Mouse (Mus musculus) forebrain, postnatal 0 days (tissue): ENCODE data around the gene Asns. TPM values are rescaled to one million over a fixed set of nuclear protein-coding genes. Genes with fewer than 3 reads are reported as not detected.

Experiments used
- ATAC-seq: fragments of 200-750 bp; cut with Nextera tagmentation; 2 replicates; pipeline ENCODE4 v1.8.0; 2017; ENCODE audit warnings: mild to moderate bottlenecking, moderate library complexity
- DNase-seq: peaks from one replicate; pipeline ENCODE4 v3.0.0-alpha.2; 2015
- H3K27ac ChIP-seq: fragments of 300-500 bp; sonication (generic); 2 replicates; pipeline ENCODE4 v1.5.1; 2014; ENCODE audit warnings: low read depth, mild to moderate bottlenecking, antibody characterized with exemption, low read length, moderate library complexity, mixed read lengths
- H3K27me3 ChIP-seq: fragments of 300-500 bp; sonication (generic); 2 replicates; pipeline ENCODE4 v1.6.1; 2014; ENCODE audit warnings: mild to moderate bottlenecking, low read length, mixed read lengths; ENCODE audit not compliant: insufficient read depth
- H3K36me3 ChIP-seq: fragments of 300-500 bp; sonication (generic); 2 replicates; pipeline ENCODE4 v1.6.1; 2014; ENCODE audit warnings: mild to moderate bottlenecking, moderate library complexity; ENCODE audit not compliant: insufficient read depth
- H3K4me1 ChIP-seq: fragments of 300-500 bp; sonication (generic); 2 replicates; pipeline ENCODE4 v1.6.1; 2014; ENCODE audit warnings: antibody characterized with exemption; ENCODE audit not compliant: insufficient read depth
- H3K4me2 ChIP-seq: fragments of 300-500 bp; sonication (generic); 2 replicates; pipeline ENCODE4 v1.6.1; 2014; ENCODE audit warnings: low read depth, mild to moderate bottlenecking, moderate library complexity
- H3K4me3 ChIP-seq: fragments of 300-500 bp; sonication (generic); 2 replicates; pipeline ENCODE4 v1.5.1; 2014; ENCODE audit warnings: low read depth, low read length, mixed read lengths
- H3K9ac ChIP-seq: fragments of 300-500 bp; sonication (generic); 2 replicates; pipeline ENCODE4 v1.6.1; 2014; ENCODE audit warnings: mild to moderate bottlenecking
- H3K9me3 ChIP-seq: fragments of 300-500 bp; sonication (generic); 2 replicates; pipeline ENCODE4 v1.6.1; 2016; ENCODE audit warnings: low read length
- CTCF ChIP-seq: sonication (generic); IDR thresholded peaks from 2 replicates; pipeline ENCODE4 v1.5.1; 2016; ENCODE audit warnings: antibody characterized with exemption, control low read depth, low read depth
- whole genome bisulfite sequencing: fragments of 180-500 bp; shearing (Covaris S2); extraction: QIAGEN DNeasy Blood & Tissue Kit; methylation state at CpG from one replicate; pipeline ENCODE4 v1.1.7; 2014; 5-methylcytosine and 5-hydroxymethylcytosine counted together
- polyA plus RNA-seq: library from polyadenylated mRNA; unstranded; fragments of >200 nt; fragmentation: Nextera tagmentation; extraction: Ambion mirVana; gene quantifications from 2 replicates; pipeline ENCODE4 v1.2.1, GENCODE M21; 2015
- total RNA-seq: library from RNA; depleted of rRNA; stranded (reverse); fragments of >200 nt; gene quantifications from 2 replicates; pipeline ENCODE4 v1.2.3, GENCODE M21; 2014

The Asns gene
- total and polyA plus RNA-seq, 2 experiments from 2014 or later = 124 to 133 TPM

DNA sequence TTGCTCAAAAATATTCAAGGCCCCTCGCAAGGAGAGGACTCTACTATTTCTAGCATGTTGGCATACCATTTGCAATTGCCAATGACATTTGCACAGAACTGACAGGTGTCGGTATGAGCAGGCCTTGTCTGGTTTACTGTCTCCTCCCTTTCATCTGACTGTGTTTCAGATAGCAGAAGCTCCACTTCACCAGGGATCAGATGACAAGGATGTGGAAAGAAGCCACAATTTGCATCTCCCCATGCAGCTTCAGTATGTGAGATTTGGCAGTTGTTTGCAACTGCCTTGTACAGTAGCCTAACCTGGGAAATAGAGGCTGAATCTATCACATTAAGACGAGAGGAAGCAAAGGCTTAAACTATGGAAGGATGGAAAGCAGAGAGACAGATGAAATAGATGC lies 3.6 kb upstream of the Asns start:
- H3K27me3 ChIP-seq = no peaks in the 10 kb centered on the region
- no peak overlapping the region for H3K9ac ChIP-seq
- no peaks in the 10 kb centered on the region for H3K36me3 ChIP-seq
- ATAC-seq = no peak
- DNase-seq = no peak
- no peaks in the 10 kb centered on the region for H3K4me1 ChIP-seq
- 83% methylated on average over 3 of the region's 3 CpGs for WGBS
- H3K4me2 ChIP-seq = no peak overlapping the region
- no peak overlapping the region for H3K27ac ChIP-seq
- no peak for TF ChIP-seq CTCF
- no peaks in the 10 kb centered on the region for H3K9me3 ChIP-seq
- no peak overlapping the region for H3K4me3 ChIP-seq

DNA sequence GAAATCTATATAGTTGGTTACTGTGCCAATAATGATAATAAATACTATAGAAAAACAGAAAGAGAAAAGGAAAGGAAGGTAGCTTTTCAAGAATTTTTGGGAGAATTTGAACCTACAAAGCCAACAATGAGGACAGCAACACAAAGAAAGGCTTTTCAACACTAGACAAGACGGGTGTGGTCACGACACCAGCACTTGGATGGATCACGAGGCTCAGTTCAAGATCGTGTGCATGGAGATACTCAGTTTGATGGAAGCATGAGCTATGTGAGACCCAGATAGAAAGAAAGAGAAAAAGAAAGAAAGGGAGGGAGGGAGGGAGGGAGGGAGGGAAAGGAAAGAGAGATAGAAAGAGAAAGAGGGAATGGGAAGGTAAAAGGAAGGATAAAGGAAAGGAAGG lies 2.8 kb upstream of the Asns start:
- Histone ChIP-seq H3K4me2 (no peak overlapping the region), H3K9me3 (no peaks in the 10 kb centered on the region), H3K27me3 (no peaks in the 10 kb centered on the region), H3K4me3 (no peak overlapping the region), H3K9ac (no peak overlapping the region), H3K36me3 (no peaks in the 10 kb centered on the region), H3K4me1 (no peaks in the 10 kb centered on the region), H3K27ac (no peak overlapping the region)
- DNase-seq = no peak
- no peak for TF ChIP-seq CTCF
- no peak for ATAC-seq
- 88% methylated on average over 4 of the region's 4 CpGs for WGBS

DNA sequence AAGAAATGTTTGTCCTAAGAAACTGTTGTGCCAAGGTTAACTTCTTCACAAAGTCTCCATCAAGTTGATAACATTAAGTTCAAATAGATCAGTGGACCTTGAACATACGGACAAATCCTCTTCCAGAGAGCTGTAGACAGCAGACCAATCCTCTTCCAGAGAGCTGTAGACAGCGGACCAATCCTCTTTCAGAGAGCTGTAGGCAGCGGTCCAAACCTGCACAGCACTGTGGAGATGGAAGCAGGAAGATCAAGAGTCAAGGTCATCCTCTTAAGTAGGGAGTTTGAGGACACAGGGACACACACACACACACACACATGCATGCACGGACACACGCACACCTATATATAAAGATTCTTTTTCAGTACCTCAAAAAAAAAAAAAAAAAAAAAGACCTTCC lies 612 bp upstream of the Asns start:
- no peaks in the 10 kb centered on the region for H3K9me3 ChIP-seq
- H3K9ac ChIP-seq = no peak overlapping the region
- no peak overlapping the region for H3K4me3 ChIP-seq
- WGBS = 66% methylated on average over 5 of the region's 5 CpGs
- no peaks in the 10 kb centered on the region for H3K4me1 ChIP-seq
- no peaks in the 10 kb centered on the region for H3K36me3 ChIP-seq
- no peak for ATAC-seq
- no peak for DNase-seq
- no peak overlapping the region for H3K27ac ChIP-seq
- H3K27me3 ChIP-seq = no peaks in the 10 kb centered on the region
- peak overlapping the region; percentile 87; the same call in 1 of the 2 replicates for H3K4me2 ChIP-seq
- no peak for TF ChIP-seq CTCF

DNA sequence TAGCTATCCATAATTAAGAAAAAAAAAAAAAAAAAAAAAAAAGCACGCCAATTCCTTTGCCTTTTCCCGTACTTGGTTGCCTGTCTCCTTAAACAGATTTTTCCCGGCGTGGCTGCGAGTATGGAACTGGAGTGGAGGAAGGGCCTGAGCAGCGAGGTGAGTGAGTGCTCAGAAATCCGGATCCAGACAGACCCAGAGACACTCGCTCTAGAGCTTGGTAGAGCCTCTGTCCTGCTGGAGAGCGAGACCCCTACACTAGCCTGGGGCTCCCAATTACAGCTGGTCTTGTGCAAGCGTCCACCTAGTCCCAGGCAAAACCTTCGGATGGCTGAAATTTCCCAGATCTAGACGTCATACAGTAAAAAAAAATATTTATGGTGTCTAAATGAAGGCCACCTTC lies 603 bp downstream of the Asns start:
- no peak for TF ChIP-seq CTCF
- DNase-seq = peak; percentile 64
- Histone ChIP-seq H3K4me3 (peak overlapping the region; percentile 71), H3K4me2 (peak overlapping the region; percentile 87), H3K9me3 (no peaks in the 10 kb centered on the region), H3K9ac (peak overlapping the region; percentile 70), H3K4me1 (no peaks in the 10 kb centered on the region), H3K36me3 (no peaks in the 10 kb centered on the region), H3K27ac (peak overlapping the region; percentile 15; the same call in 1 of the 2 replicates), H3K27me3 (no peaks in the 10 kb centered on the region)
- WGBS = under 1% methylated on average over 12 of the region's 12 CpGs
- peak; percentile 66 for ATAC-seq

DNA sequence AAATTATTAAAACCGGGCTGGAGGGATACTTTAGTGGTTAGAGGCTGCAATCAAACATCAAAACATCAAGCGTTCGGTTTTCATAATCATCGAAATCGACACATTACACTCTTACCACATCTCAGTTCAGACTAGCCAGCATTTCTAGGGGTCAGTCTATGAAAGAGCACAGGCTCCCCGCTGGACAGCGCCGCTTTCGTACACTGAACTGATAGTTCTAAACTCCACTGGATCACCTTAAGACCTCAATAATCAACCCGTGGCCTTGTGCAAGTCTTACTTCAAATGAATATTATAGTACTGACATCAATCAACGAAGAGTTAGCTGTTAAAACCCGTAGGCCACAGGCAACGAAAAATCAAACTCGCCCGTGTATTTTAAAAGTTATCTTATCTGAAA lies 1.0 kb downstream of the Asns start:
- ATAC-seq = no peak
- no peak for TF ChIP-seq CTCF
- H3K9me3 ChIP-seq = no peaks in the 10 kb centered on the region
- H3K27me3 ChIP-seq = no peaks in the 10 kb centered on the region
- 37% methylated on average over 15 of the region's 15 CpGs for WGBS
- H3K4me3 ChIP-seq = peak overlapping the region; percentile 71
- peak overlapping the region; percentile 87 for H3K4me2 ChIP-seq
- H3K4me1 ChIP-seq = no peaks in the 10 kb centered on the region
- peak overlapping the region; percentile 70 for H3K9ac ChIP-seq
- peak; percentile 3 for DNase-seq
- H3K27ac ChIP-seq = no peak overlapping the region
- no peaks in the 10 kb centered on the region for H3K36me3 ChIP-seq

DNA sequence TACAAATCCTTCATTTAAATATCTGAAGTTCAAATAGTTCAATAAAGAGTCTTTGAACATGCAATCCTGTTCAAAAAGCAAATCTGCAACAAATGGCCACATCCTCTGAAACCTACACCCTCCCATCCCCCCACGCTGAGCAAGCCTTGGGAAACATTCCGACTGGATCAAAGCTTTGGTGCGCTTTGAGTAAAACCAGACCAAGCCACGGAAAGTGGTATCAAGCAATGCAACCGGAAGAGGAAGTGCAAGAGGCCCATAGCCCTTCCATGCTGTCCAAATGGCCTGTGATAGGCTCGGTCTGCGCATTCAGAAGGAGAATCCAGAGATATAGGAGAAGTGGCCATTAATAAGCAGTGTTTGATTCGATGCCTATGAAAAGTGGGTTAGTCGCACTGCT lies 2.6 kb downstream of the Asns start:
- Histone ChIP-seq H3K4me2 (no peak overlapping the region), H3K27me3 (no peaks in the 10 kb centered on the region), H3K9ac (no peak overlapping the region), H3K4me3 (no peak overlapping the region), H3K27ac (no peak overlapping the region), H3K9me3 (no peaks in the 10 kb centered on the region), H3K36me3 (no peaks in the 10 kb centered on the region), H3K4me1 (no peaks in the 10 kb centered on the region)
- DNase-seq = no peak
- no peak for TF ChIP-seq CTCF
- 86% methylated on average over 9 of the region's 9 CpGs for WGBS
- ATAC-seq = no peak

DNA sequence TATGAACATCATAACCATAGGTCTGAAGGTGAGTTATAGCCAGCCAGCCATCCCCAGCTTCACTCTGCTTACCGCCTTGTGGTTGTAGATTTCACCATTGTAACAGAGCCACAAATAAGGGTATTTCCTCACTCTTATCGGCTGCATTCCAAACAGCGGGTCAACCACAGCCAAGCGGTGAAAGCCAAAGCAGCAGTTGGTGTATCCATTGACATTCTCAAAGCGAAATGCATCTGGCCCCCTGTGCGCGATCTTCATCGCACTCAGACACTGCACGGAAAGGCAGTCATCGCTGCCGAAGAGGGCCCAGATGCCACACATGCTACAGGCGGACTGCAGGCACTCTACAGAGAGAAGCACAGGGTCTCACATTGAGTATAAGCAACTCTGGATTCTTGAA lies 3.9 kb downstream of the Asns start:
- H3K9ac ChIP-seq = no peak overlapping the region
- H3K9me3 ChIP-seq = no peaks in the 10 kb centered on the region
- H3K27ac ChIP-seq = no peak overlapping the region
- H3K27me3 ChIP-seq = no peaks in the 10 kb centered on the region
- no peaks in the 10 kb centered on the region for H3K36me3 ChIP-seq
- ATAC-seq (no peak), DNase-seq (no peak)
- no peak overlapping the region for H3K4me3 ChIP-seq
- WGBS = 94% methylated on average over 12 of the region's 12 CpGs
- no peaks in the 10 kb centered on the region for H3K4me1 ChIP-seq
- TF ChIP-seq CTCF = no peak
- no peak overlapping the region for H3K4me2 ChIP-seq

DNA sequence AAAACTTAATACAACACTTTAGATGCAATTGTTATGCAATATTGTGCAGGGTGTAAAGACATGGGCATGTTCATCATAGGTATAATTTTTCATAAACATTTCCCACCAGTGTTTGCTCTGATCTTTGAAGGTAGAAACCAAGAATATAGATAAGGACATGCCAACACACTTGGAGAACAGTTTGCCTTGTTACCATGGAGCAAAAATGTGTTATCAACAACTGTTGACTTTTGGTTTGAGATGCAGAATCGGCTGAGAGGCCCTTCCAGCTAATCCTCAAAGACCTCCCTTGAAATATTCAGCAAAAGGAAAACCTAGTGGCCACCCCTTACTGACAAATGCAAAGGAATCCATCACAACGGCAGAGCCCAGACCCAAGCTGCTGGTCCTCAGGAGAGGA lies 7.0 kb downstream of the Asns start:
- WGBS = 75% methylated on average over 2 of the region's 2 CpGs
- DNase-seq (no peak), ATAC-seq (no peak)
- TF ChIP-seq CTCF = no peak
- Histone ChIP-seq H3K36me3 (peaks cover 9% of the 10 kb centered on the region; the same call in 1 of the 2 replicates), H3K9me3 (no peaks in the 10 kb centered on the region), H3K4me3 (no peak overlapping the region), H3K4me2 (no peak overlapping the region), H3K27me3 (no peaks in the 10 kb centered on the region), H3K4me1 (no peaks in the 10 kb centered on the region), H3K9ac (no peak overlapping the region), H3K27ac (no peak overlapping the region)
